Mouse (Mus musculus): Measurements from ENCODE around the gene Smad3.

GRCm38 (mm10) chr9:63752576-63752975, 5.2 kb downstream of the Smad3 start:
- TF ChIP-seq POLR2A (IDR thresholded peaks at IDR 0.05; ENCODE audit: borderline replicate concordance, extremely low read depth, low read depth, low read length) (no peak), CTCF (IDR thresholded peaks at IDR 0.05; ENCODE audit: insufficient read depth, low read length) (no peak)
